Mouse (Mus musculus) adrenal gland, postnatal 25 days (tissue): ENCODE data around the gene Sag. TPM values are rescaled to one million over a fixed set of nuclear protein-coding genes. Genes with fewer than 3 reads are reported as not detected.

Experiments used
- DNase-seq: peaks from one replicate; pipeline ENCODE4 v3.0.0; 2021; ENCODE audit warnings: mixed read lengths
- total RNA-seq: library from RNA; stranded (reverse); gene quantifications from 2 replicates; pipeline ENCODE4 v1.2.3, GENCODE M21; 2021

Sag gene
- total RNA-seq, 1 experiment from 2014 or later, result 5.2 TPM

DNA sequence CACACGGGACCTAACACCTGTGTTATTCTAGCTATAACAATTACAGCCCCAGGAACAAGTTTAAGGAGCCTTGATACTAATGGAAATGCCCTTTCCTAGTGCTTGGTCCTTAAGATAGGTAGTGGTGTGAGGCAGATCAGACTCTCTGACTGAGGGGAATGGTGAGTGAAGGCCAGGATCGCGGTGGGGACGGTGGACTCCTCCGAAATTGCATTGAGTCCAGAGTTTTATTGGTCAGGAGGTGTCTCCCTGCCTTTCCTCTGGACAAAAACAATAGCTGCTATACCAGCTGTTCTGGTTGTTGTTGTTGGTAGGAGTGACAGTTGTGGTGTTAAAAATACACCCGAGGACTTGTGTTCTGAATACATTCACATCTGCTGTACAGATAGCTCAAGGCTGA is 50.9 kb downstream of the Sag start:
- DNase-seq, result no peak

DNA sequence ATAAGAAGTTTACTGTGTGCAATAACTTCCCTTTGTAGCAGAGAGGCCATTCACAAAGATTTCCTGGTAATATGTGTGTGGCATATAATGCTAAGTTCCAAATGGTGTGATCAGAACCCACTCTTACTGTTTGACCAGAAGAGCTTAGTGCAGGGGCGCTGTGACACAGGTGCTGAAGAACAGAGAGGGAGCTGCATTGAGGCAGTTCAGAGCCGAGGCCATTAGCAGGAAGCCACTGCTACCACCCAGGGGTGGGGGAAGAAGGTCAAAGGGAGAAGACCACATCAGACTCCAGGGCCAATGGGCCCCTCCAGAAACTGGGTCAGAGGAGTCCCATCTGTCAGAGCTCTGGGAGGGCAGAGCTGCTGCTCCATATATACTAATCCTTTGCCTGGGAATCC is 51.4 kb downstream of the Sag start:
- DNase-seq, result no peak

DNA sequence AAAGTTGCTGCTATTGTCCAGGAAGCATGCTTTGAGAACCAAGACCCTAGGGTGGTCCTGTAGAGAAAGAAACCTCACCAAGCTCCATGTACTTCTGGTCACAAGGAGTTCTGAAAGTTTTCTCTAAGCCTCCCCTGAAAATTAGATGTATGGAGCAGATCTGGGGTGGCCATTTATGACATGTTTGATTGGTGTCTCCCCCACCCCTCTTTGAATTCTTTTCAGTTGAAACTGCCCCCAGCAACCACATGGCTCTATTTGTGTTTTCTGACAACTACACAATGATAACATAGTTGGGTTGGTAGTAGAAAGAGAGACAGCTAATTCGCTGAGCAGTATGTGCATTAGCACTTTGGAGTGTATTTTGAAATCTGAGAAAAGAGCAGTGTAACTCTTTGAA is 52.0 kb downstream of the Sag start:
- no peak for DNase-seq

DNA sequence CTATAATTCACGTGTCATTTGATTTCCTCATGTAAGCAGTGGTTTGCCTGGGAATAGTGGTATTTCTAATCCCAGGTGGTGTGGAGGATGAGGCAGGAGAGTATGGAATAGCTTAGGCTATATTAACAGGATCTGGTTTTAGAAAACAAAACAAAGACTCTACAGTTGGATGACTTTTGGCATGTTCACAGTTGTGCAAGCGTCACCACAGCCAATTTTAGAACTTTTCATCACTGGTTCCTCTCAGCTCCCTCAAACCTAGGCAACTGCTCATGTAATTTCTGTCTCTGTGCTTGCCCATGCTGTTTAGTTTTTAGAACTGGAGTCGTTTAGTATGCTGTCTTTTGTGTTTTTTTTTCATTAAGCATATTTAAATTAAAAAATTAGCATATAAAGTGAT is 53.3 kb downstream of the Sag start:
- DNase-seq, result no peak

DNA sequence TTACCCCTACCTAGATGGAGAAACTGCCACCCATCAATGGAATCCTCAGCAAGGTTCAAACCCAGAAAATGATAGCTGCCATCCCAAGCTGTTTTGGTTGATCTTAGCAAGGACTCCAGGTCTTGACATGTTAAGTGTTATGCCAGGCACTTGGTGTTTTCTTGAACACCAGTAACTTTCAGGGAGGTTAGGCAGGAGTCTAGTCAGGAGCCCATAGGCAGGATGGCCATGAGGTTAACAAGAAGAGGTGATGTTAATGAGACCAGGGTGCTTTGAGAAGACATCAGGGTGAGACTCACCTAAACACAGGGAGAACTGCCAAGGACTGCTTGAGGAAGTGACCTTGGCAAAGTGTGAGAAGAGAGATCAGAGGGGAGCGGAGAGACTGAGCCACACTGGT is 54.6 kb downstream of the Sag start:
- no peak for DNase-seq

DNA sequence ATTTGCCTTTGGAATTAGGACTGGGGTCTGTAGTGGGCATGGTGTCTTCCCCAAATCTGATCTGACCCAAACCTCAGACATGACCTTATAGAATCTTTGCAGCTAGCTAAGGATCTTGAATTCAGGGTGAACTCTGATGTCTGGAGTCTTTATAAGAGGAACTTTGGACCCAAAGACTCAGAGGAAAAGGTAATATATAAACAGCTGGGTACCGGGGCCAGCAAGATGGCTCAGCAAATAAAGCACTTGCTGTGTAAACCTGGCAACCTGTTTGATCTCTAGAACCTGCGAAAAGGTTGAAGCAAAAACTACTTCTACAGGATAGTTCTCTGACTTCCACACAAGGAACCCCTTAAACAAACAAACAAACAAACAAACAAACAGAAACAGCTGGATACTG is 55.0 kb downstream of the Sag start:
- no peak for DNase-seq

DNA sequence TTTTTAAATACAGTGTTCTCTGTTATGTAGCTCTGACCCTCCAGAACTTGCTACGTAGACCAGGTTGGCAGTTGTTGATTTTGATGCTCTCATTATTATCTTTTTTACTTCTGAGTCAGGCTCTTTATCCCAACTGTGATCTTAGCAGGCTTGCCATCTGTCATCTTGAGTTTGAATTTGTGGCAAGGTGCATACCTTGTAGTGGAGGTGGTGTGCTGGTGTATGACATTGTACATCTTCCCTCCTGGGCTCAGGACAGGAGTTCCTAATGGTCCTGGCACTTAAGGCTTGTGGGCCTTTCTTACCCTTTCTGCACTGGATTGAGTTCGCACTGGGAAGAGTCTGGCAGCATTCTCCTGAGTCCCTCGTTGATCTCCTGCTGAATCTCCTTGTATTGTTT is 60.1 kb downstream of the Sag start:
- DNase-seq, result no peak

DNA sequence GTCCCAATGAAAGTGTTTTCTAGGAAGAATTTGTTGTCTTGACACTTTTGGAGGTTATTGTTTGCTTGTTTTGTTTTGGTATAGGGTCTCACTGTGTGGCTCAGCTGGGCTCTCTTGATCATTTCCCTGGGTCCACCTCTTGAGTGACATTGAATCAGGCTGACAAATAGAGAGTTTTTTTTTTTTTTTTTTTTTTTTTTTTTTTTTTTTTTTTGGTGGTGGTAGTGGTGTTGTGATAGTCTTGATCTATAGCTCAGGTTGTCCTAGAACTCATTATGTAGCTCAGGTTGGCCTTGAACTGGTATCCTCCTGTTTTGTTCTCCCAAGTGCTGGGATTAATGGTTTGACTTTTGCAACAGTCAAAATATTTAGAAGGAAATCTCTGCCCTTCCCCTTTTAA is 61.4 kb downstream of the Sag start:
- DNase-seq, result no peak

DNA sequence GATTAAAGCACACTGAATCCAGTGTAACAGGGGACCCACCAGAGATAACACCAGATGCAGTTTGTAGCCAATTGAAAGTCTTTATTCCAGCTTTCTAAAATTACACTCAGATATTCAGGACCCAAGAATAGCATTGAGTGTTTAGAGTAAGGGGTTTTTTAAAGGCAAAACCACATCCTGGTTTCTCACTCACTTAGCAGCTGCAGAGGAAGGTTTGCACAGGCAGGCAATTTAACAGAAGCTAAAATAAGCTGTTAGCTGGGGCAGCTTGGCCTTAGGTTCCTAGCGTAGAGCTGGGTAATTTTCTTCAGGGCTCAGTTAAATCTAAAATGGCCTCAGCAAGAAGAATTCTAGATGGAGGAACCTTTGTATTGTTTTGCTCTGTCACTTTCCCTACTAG is 63.2 kb downstream of the Sag start:
- DNase-seq, result no peak

DNA sequence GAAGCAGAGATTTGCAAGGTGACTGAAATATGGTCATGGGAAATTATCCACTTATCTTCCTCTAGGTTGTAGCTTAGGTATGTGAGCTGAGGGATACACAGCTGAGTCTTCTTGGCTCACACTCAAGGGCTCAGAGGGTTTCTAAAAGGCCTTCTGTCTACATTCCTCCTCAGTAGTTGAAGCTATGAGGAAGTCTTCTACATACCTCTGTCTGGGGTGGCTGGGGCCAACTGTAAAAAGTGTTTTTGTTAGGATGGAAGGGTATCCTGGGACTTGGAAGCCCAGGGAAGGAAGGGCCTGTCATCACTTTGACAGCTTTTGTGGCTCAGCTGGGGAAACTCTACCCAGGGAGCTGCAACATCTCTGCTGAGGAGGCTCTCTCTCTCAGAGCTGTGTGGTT is 68.1 kb downstream of the Sag start:
- no peak for DNase-seq

DNA sequence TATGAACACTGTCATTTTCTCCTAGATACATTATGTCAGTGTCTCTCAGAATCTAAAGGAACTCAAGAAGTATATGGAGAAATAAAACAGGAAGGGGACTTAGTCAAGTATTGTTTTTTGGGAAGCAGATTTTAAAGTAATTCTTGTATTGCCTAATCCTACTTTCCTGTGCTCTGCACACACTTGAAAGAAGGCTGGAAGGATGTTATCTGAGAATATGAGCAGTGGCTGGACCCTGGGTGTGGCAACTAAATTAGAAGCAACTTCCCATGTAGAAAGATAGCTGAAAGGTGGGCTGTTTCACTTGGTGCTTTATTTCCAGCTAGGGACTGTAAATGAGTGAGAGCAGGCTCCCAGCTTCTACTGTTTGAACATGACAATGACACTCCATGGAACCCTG is 69.6 kb downstream of the Sag start:
- DNase-seq, result no peak

DNA sequence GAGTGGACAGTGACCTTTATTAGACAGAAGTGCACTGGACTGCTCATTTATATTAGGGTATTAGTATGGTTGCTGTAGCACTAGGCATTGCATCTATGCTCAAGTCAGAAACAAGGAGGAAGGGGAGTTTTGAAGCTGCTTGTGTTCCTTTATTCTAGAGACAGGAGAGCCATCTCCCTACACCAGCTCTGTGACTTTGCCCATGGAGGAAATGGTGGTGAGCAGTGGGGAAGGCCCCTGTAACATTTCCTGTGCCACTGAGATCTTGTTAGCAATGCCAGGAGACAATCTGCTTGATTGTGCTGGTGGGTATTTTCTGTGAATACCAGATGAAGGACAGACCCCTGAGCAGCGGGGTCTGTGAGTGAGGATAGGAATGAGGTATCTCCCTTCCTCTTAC is 72.6 kb downstream of the Sag start:
- DNase-seq, result no peak

DNA sequence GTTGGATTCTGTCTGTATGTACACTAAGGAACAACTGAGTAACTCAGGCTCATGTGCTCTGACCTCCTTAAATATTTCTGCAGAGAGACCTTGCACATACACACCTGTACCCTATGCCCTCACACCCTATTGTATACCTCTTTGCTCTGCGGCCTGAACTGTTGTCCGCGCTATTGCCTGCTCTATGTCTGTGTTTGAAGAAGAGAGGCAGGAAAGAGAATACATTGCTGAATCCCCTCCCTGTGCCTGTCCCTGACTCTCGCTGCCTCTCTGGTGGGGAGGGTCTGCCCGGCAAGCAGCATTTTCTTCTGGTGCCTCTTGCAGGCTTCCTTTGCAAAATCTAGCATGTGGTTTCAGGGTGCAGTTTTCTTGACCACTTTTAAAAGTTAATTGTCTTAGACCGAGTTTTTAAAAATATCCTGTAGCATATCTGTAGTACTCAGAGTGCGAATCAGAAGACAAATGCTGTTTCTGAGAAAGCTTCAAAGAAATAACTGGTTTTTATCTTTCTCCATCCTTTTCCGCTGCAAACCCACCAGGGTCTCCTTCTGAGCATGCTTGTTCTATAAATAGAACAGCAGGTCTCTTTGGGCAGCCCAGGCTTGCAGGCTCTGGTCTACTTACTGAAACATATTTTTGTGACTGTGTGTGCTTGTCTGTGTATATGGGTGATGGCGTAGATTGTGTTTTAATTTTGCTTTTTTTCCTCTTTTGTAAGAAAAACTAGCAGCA is 74.2 kb downstream of the Sag start:
- no peak for DNase-seq

DNA sequence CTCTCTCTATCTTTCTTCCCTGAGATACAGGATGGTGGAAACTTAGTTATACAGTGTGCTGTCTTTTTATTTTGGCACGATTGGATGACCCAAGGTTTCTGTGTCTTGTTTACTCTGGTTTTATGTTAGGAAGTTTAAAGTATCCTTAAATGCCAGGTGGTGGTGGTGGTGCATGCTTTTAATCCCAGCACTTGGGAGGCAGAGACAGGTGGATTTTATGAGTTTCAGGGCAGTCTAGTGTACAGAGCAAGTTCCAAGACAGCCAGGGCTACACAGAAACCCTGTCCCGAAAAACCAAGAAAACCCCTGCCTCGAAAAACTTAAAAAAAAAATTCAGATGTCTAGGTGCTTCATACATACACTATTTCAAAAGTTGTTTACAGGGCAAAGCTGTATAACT is 75.6 kb downstream of the Sag start:
- DNase-seq, result no peak

DNA sequence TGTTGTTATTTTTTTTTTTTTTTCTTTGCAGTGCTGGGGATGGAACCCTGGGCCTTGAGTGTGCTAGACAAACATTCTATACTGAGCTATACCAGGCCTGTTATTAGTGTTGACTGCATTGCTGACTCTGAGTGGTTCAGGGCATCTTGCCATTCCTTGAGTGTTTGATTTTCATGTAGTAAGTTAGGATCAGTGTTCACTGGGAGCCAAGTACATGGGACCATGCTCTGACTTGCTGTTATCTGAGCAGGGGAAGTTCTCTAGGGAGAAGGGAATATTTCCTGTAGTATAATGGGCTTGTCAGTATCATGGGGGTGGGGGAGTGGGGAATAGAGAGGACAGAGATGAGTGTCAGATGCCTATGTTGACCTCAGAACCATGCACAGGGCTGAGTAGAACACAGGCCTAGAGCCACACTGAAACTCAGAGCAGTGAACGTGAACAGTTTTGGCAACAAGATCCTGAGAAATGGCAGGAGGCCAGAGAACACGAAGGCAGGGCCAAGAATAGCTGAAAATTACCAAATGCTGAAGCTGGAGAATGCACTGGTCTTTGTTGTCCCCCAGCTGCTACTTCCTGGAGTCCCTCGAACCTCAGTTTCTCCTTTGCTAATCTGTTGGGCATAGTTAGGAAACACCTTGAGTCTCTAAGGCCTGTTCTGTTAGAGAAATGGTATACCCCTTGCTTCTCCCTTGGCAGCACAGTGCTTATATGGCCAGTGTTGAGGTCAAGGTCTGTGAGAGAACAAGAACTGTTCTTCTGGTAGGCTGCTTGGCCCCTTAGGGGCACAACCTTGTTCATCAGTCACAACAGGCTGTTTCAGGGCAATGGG is 76.2 kb downstream of the Sag start:
- DNase-seq, result peak; percentile 72

DNA sequence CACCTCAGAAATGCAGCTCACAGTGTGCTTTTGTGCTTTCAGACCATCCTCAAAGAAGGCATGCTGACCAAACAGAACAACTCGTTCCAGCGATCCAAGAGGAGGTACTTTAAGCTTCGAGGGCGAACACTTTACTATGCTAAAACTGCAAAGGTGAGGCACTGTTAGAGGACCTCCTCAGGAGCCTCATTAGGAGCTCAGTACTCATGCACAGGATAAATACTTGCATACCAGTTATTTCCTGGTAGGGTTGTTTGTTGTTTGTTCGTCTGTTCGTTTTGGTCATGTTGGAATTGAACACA is 76.8 kb downstream of the Sag start:
- DNase-seq, result no peak

DNA sequence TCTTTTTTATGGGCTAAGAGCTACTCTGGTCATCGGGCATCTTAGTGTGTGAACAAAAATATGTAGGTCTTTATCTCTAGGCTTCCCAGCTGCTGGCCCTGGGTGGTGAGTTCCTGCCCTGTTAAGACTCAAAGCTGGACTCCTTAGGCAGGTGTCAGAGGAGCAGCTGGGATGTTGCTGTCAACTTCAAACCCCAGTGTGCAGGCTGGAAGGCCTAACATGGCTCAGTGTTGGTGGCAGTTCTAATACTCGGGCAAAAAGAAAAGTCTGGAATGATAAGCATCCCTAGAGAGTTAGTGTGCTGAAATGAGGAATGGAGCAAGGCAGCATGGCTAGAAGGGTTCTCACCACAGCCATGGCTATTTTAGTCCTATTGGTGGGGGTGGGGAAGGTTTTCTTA is 77.4 kb downstream of the Sag start:
- DNase-seq, result no peak

DNA sequence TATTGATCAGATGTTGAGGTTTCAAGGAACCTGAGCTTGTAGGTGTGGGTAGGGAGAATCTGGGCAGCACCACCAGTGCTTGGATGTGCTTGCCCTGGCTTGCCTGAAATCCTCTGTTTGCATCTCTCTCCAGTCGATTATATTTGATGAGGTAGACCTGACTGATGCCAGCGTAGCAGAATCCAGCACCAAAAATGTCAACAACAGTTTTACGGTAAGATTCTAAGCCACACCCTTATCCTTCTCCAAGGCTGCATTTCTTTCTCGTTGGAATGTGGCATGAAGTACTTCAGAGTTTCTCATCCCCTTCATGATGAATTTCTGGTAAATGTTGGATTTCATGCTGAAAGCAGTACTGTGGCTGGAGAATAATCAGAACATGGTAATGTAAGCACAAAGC is 78.2 kb downstream of the Sag start:
- no peak for DNase-seq

DNA sequence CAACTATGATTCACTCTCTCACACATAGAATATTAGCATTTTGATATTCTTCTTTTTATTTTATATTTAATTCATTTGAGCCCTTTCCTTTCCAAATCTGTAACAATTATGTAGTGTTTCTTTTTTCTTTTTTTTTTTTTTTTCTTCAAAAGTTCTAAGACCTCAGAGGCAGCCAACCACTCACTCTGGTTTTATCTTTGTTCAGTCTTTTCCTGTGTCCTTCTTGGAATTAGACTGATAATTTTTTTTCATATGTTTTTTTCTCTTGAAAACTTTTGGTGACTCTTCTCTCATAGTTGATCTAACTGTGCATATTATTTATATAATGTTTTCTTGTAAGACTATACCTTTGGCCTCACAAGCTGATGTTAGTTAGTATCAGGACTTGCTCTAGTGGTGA is 79.1 kb downstream of the Sag start:
- DNase-seq, result no peak

DNA sequence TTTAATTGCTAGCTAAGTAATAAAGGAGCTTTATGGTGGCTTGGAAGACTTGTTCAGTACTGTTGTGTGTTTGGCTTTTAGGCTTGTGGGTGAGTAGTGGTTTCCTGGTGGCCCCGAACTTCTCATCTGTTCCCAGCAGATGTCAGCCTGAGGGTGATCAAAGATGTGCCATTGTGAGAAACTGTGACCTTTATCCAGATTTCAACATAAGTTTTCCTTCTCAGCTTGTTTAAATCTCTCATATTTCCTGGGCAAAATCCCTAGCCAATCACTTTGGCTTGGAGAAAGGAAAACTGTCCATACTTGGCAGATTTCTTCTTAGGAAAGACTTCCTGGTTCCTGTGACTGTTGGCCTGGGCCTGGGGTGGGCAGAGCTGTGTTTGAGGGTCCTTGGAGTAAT is 87.5 kb downstream of the Sag start:
- no peak for DNase-seq

DNA sequence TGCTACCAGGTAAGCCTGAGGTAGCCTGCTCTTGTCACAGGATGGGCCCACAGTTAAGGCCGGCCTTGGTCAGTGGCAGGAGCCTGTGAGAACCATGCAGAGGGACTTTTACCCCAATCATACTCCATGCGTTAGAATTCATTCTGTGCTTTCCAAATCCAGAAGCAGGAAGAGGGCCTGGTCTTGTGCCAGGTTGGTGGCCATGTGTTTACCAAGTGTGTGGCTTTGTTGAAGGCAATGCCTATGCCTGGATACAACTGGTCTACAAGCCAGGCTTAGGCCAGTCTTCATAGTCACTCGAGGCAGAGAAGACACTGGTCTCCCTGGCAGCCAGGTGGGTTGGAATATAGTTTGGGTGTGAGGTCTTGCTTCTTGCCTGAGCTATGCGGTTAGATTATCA is 88.2 kb downstream of the Sag start:
- DNase-seq, result no peak

DNA sequence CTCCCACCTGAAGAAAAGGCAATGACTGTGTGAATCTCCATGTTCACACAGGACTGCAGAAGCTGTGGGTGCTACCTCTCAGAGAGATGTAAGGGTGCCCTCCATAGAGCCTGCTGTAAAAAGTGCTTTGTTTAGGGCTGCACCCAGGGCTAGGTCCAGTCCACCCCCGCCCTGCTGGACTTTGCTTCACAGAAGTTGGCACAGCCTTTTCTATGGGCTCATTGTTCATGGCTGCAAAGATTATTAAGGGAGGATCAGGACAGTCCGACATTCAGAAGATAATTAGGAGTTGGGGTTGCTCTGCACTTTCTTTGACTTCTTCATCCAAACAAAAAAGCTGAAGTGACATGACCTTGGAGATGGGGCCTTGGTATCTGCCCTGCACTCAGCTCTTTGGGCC is 89.0 kb downstream of the Sag start:
- DNase-seq, result no peak

DNA sequence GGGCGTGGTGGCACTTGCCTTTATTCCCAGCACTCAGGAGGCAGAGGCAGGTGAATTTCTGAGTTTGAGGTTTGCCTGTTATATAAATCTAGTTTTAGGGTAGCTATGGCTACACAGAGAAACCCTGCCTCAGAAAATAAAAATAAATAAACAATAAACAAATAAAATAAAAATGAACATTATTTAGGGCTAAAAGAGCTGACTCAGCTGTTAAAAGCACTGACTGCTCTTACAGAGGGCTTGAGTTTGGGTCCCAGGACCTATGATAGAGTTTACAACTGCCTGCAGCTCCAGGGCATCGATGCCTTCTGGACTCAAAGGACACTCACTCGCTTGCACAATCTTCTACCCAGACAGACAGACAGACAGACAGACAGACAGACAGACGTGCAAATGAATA is 89.9 kb downstream of the Sag start:
- no peak for DNase-seq
